Mouse (Mus musculus): ENCODE measurements around the gene Kcne1l.

The Kcne1l gene

DNA sequence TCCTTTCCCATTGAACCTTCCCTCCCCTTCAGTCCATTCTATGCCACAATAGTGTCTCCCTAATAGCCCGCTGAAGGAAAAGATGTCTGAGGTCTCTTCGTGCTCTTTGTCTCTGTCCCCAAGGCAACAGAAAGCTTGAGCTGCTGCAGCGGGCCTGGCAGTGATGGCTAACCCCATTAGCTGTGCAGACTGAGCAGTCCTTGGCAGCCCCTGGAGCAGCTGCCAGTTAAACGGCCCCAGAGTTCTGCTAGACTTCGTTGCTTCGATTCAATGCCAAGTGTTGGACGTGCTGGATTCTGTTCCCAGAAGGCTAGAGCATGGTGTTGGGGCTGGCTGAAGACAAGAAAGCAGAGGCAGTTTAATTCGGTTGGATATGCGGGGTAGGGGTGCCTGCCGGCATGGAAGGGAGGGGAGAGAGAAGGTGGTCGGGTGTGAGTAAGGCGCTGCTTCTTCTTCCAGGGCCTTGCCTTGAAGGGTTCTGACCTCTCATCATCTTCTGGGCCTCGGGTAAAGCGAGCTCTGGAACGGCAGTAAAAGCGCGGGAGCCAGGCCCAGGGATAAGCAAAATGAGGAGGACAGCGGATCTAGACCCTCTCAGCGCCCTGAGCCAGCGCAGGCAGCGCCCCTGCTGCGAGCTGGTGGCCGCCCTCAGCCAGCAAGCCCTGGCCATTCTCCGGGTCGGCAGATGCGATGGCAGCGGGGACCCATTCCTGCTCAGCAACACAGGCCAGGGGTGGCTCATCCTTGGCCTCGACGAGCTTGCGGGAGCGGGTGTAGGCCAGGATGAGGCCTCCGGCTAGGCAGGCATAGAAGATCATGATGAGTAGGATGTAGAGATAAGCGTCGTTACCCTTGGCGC is 855 bp downstream of the Kcne1l start:
- no peaks in the 10 kb centered on the region for H3K9me3 ChIP-seq (ENCODE audit: low read length)
- 0 out of 2 replicates have a peak, but pooled peaks cover 3% of the 10 kb centered on the region for H3K4me1 ChIP-seq (replicated peaks; ENCODE audit: low read depth, low read length)
- TF ChIP-seq POU5F1 (IDR thresholded peaks at IDR 0.05; ENCODE audit: borderline replicate concordance, low read length) = no peak
- no peak for TF ChIP-seq CTCF (conservative IDR thresholded peaks at IDR 0.05; ENCODE audit: low read length)
- no peak for TF ChIP-seq NANOG (IDR thresholded peaks at IDR 0.05; ENCODE audit: borderline replicate concordance, low read length)
- H3K27me3 ChIP-seq (ENCODE audit: insufficient read depth, low read length) = peaks cover 34% of the 10 kb centered on the region
- no peaks in the 10 kb centered on the region for H3K36me3 ChIP-seq (ENCODE audit: insufficient read depth, low read length)
- peak overlapping the region; percentile 53 for H3K4me3 ChIP-seq (replicated peaks; ENCODE audit: low read length)

DNA sequence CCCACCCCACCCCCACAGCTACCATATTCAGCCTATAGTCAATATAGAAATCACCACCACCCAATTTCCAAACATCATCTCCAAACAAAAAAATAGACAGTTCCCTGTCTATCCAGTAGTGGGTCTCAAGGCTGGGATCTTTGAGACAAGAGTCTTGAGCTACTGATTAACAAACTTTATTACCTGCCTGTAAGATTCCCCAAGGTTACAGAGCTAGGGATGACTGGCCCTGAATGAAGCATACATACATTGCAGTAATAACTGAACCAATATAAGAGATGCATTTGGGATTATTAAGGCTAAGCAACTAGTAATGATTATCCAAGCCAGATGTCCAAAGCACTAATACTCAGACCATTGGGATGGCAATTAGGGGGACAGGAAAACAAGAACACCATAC is 1.5 kb downstream of the Kcne1l start:
- Histone ChIP-seq H3K4me1 (replicated peaks; ENCODE audit: low read depth, low read length) (0 out of 2 replicates have a peak, but pooled peaks cover 3% of the 10 kb centered on the region), H3K27me3 (ENCODE audit: insufficient read depth, low read length) (peaks cover 34% of the 10 kb centered on the region), H3K36me3 (ENCODE audit: insufficient read depth, low read length) (no peaks in the 10 kb centered on the region), H3K9me3 (ENCODE audit: low read length) (no peaks in the 10 kb centered on the region), H3K4me3 (replicated peaks; ENCODE audit: low read length) (no peak overlapping the region)
- TF ChIP-seq CTCF (conservative IDR thresholded peaks at IDR 0.05; ENCODE audit: low read length) (no peak), NANOG (IDR thresholded peaks at IDR 0.05; ENCODE audit: borderline replicate concordance, low read length) (no peak), POU5F1 (IDR thresholded peaks at IDR 0.05; ENCODE audit: borderline replicate concordance, low read length) (no peak)

DNA sequence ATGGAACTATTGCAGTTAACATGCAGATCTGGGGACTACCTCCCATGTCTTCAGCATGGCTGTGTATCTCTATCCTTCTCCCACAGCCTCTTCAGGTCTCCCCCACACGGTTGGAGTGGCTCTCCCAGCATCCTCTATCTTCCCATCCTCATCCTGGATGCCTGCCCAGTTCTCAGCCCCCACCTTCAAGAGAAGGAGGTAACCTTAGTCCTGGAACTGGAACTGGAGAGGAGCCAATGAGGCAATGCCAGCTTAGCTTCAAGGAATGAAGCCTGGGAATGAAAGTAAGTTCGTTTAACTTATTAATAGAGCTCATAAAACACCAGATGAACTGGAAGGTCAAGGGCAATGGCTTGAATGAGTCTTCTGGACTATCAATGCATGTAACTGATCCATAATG is 2.6 kb downstream of the Kcne1l start:
- TF ChIP-seq NANOG (IDR thresholded peaks at IDR 0.05; ENCODE audit: borderline replicate concordance, low read length) = no peak
- TF ChIP-seq CTCF (conservative IDR thresholded peaks at IDR 0.05; ENCODE audit: low read length) = no peak
- TF ChIP-seq POU5F1 (IDR thresholded peaks at IDR 0.05; ENCODE audit: borderline replicate concordance, low read length) = no peak
- Histone ChIP-seq H3K27me3 (ENCODE audit: insufficient read depth, low read length) (peaks cover 34% of the 10 kb centered on the region), H3K36me3 (ENCODE audit: insufficient read depth, low read length) (no peaks in the 10 kb centered on the region), H3K4me3 (replicated peaks; ENCODE audit: low read length) (no peak overlapping the region), H3K9me3 (ENCODE audit: low read length) (no peaks in the 10 kb centered on the region), H3K4me1 (replicated peaks; ENCODE audit: low read depth, low read length) (0 out of 2 replicates have a peak, but pooled peaks cover 3% of the 10 kb centered on the region)

DNA sequence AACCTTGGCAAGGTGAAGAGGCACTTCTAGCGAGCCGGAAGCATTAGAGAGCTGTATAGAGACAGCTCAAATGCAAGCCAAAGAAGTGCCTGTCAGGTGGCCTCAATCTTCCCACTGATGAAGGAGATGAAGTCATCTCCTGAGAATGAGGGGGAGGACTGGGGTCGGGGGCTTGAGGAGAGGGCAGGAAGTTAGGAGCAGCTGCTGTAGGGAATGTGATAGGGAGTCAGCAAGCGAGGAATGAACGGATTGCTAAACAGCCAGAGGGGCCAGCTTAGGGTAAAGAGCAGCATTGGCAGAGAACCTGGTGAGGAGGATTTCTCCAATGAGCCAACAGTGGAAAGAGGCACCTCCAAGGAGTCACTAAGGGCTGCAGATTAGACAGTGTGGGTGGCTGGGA is 20.2 kb downstream of the Kcne1l start:
- Histone ChIP-seq H3K9me3 (ENCODE audit: low read length) (no peaks in the 10 kb centered on the region), H3K4me3 (replicated peaks; ENCODE audit: low read length) (no peak overlapping the region), H3K36me3 (ENCODE audit: insufficient read depth, low read length) (no peaks in the 10 kb centered on the region), H3K4me1 (replicated peaks; ENCODE audit: low read depth, low read length) (no peaks in the 10 kb centered on the region), H3K27me3 (ENCODE audit: insufficient read depth, low read length) (no peaks in the 10 kb centered on the region)
- no peak for TF ChIP-seq NANOG (IDR thresholded peaks at IDR 0.05; ENCODE audit: borderline replicate concordance, low read length)
- no peak for TF ChIP-seq CTCF (conservative IDR thresholded peaks at IDR 0.05; ENCODE audit: low read length)

DNA sequence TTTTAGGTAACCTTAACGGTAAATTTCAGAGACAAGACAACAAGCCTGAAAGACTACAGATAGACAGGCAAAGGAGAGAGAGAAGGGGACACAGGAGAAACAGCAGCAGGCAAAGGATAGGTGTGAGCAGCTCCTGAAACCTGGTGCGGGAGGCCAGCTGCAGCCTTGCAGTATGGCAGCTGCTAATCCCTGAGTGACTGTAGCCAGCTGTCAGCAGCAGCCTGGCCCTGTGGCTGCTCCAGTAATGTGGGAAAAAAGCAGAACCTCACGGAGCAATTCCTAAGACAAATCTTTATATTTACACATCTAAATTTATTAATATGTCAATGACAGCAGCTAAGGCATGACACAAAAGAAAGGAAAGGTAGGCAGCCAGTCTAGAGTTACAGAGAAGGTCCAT is 29.5 kb downstream of the Kcne1l start:
- Histone ChIP-seq H3K36me3 (ENCODE audit: insufficient read depth, low read length) (no peaks in the 10 kb centered on the region), H3K4me1 (replicated peaks; ENCODE audit: low read depth, low read length) (no peaks in the 10 kb centered on the region), H3K27me3 (ENCODE audit: insufficient read depth, low read length) (no peaks in the 10 kb centered on the region), H3K9me3 (ENCODE audit: low read length) (no peaks in the 10 kb centered on the region), H3K4me3 (replicated peaks; ENCODE audit: low read length) (no peak overlapping the region)
- no peak for TF ChIP-seq CTCF (conservative IDR thresholded peaks at IDR 0.05; ENCODE audit: low read length)
- no peak for TF ChIP-seq NANOG (IDR thresholded peaks at IDR 0.05; ENCODE audit: borderline replicate concordance, low read length)

DNA sequence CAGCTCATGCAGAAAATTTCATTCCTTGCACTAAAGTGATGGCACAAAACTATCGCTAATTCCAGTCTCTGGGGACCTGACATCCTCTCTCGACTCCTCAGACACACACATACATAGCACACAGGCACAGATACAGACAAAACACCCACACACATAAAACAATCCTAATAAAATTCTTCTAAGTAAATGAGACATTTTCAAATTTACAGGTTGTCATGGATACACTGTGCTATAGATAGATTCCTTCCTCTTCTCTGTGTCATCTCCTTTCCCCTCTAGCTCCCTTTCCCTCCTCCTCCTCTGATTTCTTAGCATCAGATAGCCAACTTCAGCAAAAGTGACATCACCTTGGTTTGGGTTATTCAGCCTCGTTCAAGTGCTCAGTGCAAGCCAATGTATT is 30.1 kb downstream of the Kcne1l start:
- TF ChIP-seq NANOG (IDR thresholded peaks at IDR 0.05; ENCODE audit: borderline replicate concordance, low read length) (no peak), POU5F1 (IDR thresholded peaks at IDR 0.05; ENCODE audit: borderline replicate concordance, low read length) (no peak), CTCF (conservative IDR thresholded peaks at IDR 0.05; ENCODE audit: low read length) (no peak)
- Histone ChIP-seq H3K36me3 (ENCODE audit: insufficient read depth, low read length) (no peaks in the 10 kb centered on the region), H3K4me3 (replicated peaks; ENCODE audit: low read length) (no peak overlapping the region), H3K27me3 (ENCODE audit: insufficient read depth, low read length) (no peaks in the 10 kb centered on the region), H3K9me3 (ENCODE audit: low read length) (no peaks in the 10 kb centered on the region), H3K4me1 (replicated peaks; ENCODE audit: low read depth, low read length) (no peaks in the 10 kb centered on the region)
